Mouse (Mus musculus) hindbrain, postnatal 0 days (tissue): ENCODE measurements around the gene Pom121. TPM values are rescaled to one million over a fixed set of nuclear protein-coding genes. Genes with fewer than 3 reads are reported as not detected.

Source experiments
- ATAC-seq: fragments of 200-750 bp; cut with Nextera tagmentation; 2 replicates; pipeline ENCODE4 v1.8.0; 2017; ENCODE audit warnings: mild to moderate bottlenecking, moderate TSS enrichment, moderate library complexity
- DNase-seq: peaks from one replicate; pipeline ENCODE4 v3.0.0-alpha.2; 2015; ENCODE audit warnings: low spot score
- H3K27ac ChIP-seq: fragments of 300-500 bp; sonication (generic); 2 replicates; pipeline ENCODE4 v1.5.1; 2014; ENCODE audit warnings: mild to moderate bottlenecking
- H3K27me3 ChIP-seq: fragments of 300-500 bp; sonication (generic); 2 replicates; pipeline ENCODE4 v1.6.1; 2014; ENCODE audit warnings: low read length, mixed read lengths; ENCODE audit not compliant: insufficient read depth
- H3K36me3 ChIP-seq: fragments of 300-500 bp; sonication (generic); 2 replicates; pipeline ENCODE4 v1.6.1; 2014; ENCODE audit warnings: low read length, mixed read lengths; ENCODE audit not compliant: insufficient read depth
- H3K4me1 ChIP-seq: fragments of 300-500 bp; sonication (generic); 2 replicates; pipeline ENCODE4 v1.6.1; 2014; ENCODE audit warnings: antibody characterized with exemption, low read length, mixed read lengths; ENCODE audit not compliant: insufficient read depth
- H3K4me2 ChIP-seq: fragments of 300-500 bp; sonication (generic); 2 replicates; pipeline ENCODE4 v1.6.1; 2014; ENCODE audit warnings: low read depth, mild to moderate bottlenecking, low read length, moderate library complexity, mixed read lengths
- H3K4me3 ChIP-seq: fragments of 300-500 bp; sonication (generic); 2 replicates; pipeline ENCODE4 v1.5.1; 2014; ENCODE audit warnings: low read length
- H3K9ac ChIP-seq: fragments of 300-500 bp; sonication (generic); replicated peaks from 2 replicates; pipeline ENCODE4 v1.6.1; 2014; ENCODE audit warnings: mild to moderate bottlenecking, low read length, moderate library complexity, mixed read lengths
- H3K9me3 ChIP-seq: fragments of 300-500 bp; sonication (generic); 2 replicates; pipeline ENCODE4 v1.6.1; 2016; ENCODE audit warnings: low read length, mixed read lengths
- CTCF ChIP-seq: IDR thresholded peaks from 2 replicates; pipeline ENCODE4 v1.5.1; 2016; ENCODE audit warnings: antibody characterized with exemption, control low read depth, low read depth
- WGBS: fragments of 180-500 bp; shearing (Covaris S2); extraction: QIAGEN DNeasy Blood & Tissue Kit; methylation state at CpG from one replicate; pipeline ENCODE4 v1.1.7; 2014; 5-methylcytosine and 5-hydroxymethylcytosine counted together
- microRNA-seq, 2 experiments: library from miRNA; unstranded; fragments of <30 nt; microRNA quantifications; one replicate each; pipeline ENCODE4; 2016
- polyA plus RNA-seq: library from polyadenylated mRNA; unstranded; fragments of >200 nt; fragmentation: Nextera tagmentation; extraction: Ambion mirVana; gene quantifications from 2 replicates; pipeline ENCODE4 v1.2.1, GENCODE M21; 2015
- total RNA-seq: library from RNA; depleted of rRNA; stranded (reverse); fragments of >200 nt; gene quantifications from 2 replicates; pipeline ENCODE4 v1.2.3, GENCODE M21; 2014; rRNA removed

The Pom121 gene
- total and polyA plus RNA-seq, 2 experiments from 2014 or later: 7.5 to 11.2 TPM

DNA sequence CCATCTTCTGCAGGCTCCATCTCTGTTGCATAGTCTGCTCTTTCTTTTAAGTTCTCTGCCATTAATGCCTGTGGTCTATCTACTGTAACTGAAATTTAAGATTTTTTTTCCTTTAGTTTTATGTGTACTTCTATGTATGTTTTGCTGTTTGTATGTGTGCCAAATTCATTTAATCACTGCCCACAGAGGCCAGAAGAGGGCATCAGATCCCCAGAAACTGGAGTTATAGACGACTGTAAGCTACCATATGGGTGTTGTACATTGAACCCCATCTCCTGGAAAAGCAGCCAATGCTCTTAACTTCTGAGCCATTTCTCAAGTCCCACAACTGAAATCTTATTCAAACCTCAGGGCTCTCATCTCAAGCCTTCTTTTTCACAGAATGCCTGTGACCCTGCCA lies 47.9 kb downstream of the Pom121 start:
- Histone ChIP-seq H3K9me3 (no peaks in the 10 kb centered on the region), H3K4me2 (no peak overlapping the region), H3K4me3 (no peak overlapping the region), H3K27ac (no peak overlapping the region), H3K36me3 (no peaks in the 10 kb centered on the region), H3K4me1 (no peaks in the 10 kb centered on the region), H3K27me3 (no peaks in the 10 kb centered on the region), H3K9ac (no peak overlapping the region)
- DNase-seq: peak; percentile 19
- 20% methylated on average over 1 of the region's 1 CpGs for WGBS
- TF ChIP-seq CTCF: peak; percentile 43
- no peak for ATAC-seq

DNA sequence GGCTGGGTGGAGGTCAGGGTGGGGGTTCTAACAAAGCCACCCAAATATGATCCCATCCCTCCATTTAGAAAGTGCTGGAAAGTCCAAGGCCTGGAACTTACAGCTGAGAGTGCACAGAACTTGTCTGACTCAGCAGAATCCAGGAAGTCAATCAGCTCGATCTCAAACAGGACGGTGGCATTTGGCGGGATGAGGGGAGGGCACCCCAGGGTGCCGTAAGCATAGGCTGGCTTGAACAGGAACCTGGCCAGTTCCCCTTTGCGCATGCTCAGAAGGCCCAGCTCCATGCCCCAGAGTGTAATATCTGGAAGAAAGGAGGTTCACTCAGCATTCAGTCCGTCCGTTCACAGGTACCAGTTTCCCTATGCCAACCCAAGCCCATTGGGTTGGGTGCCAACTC lies 48.4 kb downstream of the Pom121 start:
- 64% methylated on average over 7 of the region's 7 CpGs for WGBS
- no peak for TF ChIP-seq CTCF
- H3K36me3 ChIP-seq: no peaks in the 10 kb centered on the region

GRCm38 (mm10) chr5:135337575-135337974 lies 56.8 kb downstream of the Pom121 start:
- peak; percentile 60 for TF ChIP-seq CTCF

More for the DNA sequence above, 48.4 kb downstream of the Pom121 start:
- no peak for DNase-seq
- no peak overlapping the region for H3K4me3 ChIP-seq
- no peak overlapping the region for H3K9ac ChIP-seq
- H3K4me1 ChIP-seq: no peaks in the 10 kb centered on the region
- H3K27ac ChIP-seq: no peak overlapping the region
- H3K4me2 ChIP-seq: no peak overlapping the region
- no peak for ATAC-seq
- no peaks in the 10 kb centered on the region for H3K9me3 ChIP-seq
- H3K27me3 ChIP-seq: no peaks in the 10 kb centered on the region

GRCm38 (mm10) chr5:135331161-135331560 lies 63.2 kb downstream of the Pom121 start:
- Histone ChIP-seq H3K4me2 (no peak overlapping the region), H3K36me3 (no peaks in the 10 kb centered on the region), H3K9me3 (no peaks in the 10 kb centered on the region), H3K4me1 (no peaks in the 10 kb centered on the region), H3K9ac (no peak overlapping the region), H3K4me3 (no peak overlapping the region), H3K27ac (no peak overlapping the region), H3K27me3 (no peaks in the 10 kb centered on the region)
- TF ChIP-seq CTCF: no peak
- 88% methylated on average over 6 of the region's 6 CpGs for WGBS
- ATAC-seq (no peak), DNase-seq (no peak)

More at GRCm38 (mm10) chr5:135337575-135337974, 56.8 kb downstream of the Pom121 start:
- no peak overlapping the region for H3K27ac ChIP-seq
- H3K27me3 ChIP-seq: no peaks in the 10 kb centered on the region
- H3K9me3 ChIP-seq: no peaks in the 10 kb centered on the region
- no peak for DNase-seq
- H3K4me2 ChIP-seq: no peak overlapping the region
- no peak for ATAC-seq
- H3K36me3 ChIP-seq: no peaks in the 10 kb centered on the region
- 68% methylated on average over 3 of the region's 3 CpGs for WGBS
- no peak overlapping the region for H3K4me3 ChIP-seq
- no peaks in the 10 kb centered on the region for H3K4me1 ChIP-seq
- H3K9ac ChIP-seq: no peak overlapping the region

- TF ChIP-seq CTCF: no peak
- no peak overlapping the region for H3K9ac ChIP-seq
- H3K9me3 ChIP-seq: no peaks in the 10 kb centered on the region
- H3K27ac ChIP-seq: no peak overlapping the region
- H3K4me3 ChIP-seq: no peak overlapping the region
- DNase-seq (no peak), ATAC-seq (no peak)
- H3K4me2 ChIP-seq: no peak overlapping the region
- H3K27me3 ChIP-seq: no peaks in the 10 kb centered on the region
- no peaks in the 10 kb centered on the region for H3K36me3 ChIP-seq
- H3K4me1 ChIP-seq: no peaks in the 10 kb centered on the region
- WGBS: 83% methylated on average over 5 of the region's 5 CpGs
Measured at GRCm38 (mm10) chr5:135330201-135330600, 64.1 kb downstream of the Pom121 start.

- Histone ChIP-seq H3K4me3 (no peak overlapping the region), H3K27ac (no peak overlapping the region), H3K9ac (no peak overlapping the region), H3K36me3 (no peaks in the 10 kb centered on the region), H3K4me2 (no peak overlapping the region), H3K4me1 (no peaks in the 10 kb centered on the region), H3K9me3 (no peaks in the 10 kb centered on the region), H3K27me3 (no peaks in the 10 kb centered on the region)
- DNase-seq (no peak), ATAC-seq (no peak)
- TF ChIP-seq CTCF: no peak
- 83% methylated on average over 4 of the region's 4 CpGs for WGBS
Measured at GRCm38 (mm10) chr5:135329471-135329870, 64.9 kb downstream of the Pom121 start.

Small RNAs within 50 kb of the gene (microRNA-seq; reads per million reads assigned to microRNA genes)
- 0.71 to 1.8 reads per million in 2 experiments for gene Mir7033

Other genes with a start within 250 kb of the Pom121 start
- 36.9 and 43.7 TPM in 2 replicates for gene Tbl2, start 244.9 kb downstream of the Pom121 start, total RNA-seq
- gene Tbl2, start 244.9 kb downstream of the Pom121 start, polyA plus RNA-seq: 10.7 and 12.3 TPM in 2 replicates
- 13.7 and 18.5 TPM in 2 replicates for gene Bcl7b, start 226.3 kb downstream of the Pom121 start, total RNA-seq
- gene Bcl7b, start 226.3 kb downstream of the Pom121 start, polyA plus RNA-seq: 32.5 and 36.4 TPM in 2 replicates
- gene Baz1b, start 207.3 kb downstream of the Pom121 start, total RNA-seq: 35.5 and 42.9 TPM in 2 replicates
- 15.8 and 16.7 TPM in 2 replicates for gene Baz1b, start 207.3 kb downstream of the Pom121 start, polyA plus RNA-seq
- 35.1 and 49.8 TPM in 2 replicates for gene Fzd9, start 143.3 kb downstream of the Pom121 start, total RNA-seq
- 18.0 TPM in 2 replicates for gene Fzd9, start 143.3 kb downstream of the Pom121 start, polyA plus RNA-seq
- not detected in 2 replicates for gene Fkbp6, start 44.5 kb downstream of the Pom121 start, total RNA-seq
- 0.14 and 0.29 TPM in 2 replicates for gene Fkbp6, start 44.5 kb downstream of the Pom121 start, polyA plus RNA-seq
- not detected in 2 replicates for gene Trim50, start 41.3 kb downstream of the Pom121 start, total RNA-seq
- gene Trim50, start 41.3 kb downstream of the Pom121 start, polyA plus RNA-seq: 0.08 TPM in 1 of 2 replicates, not detected in the other
- 17.8 and 22.7 TPM in 2 replicates for gene Nsun5, start 24.6 kb downstream of the Pom121 start, total RNA-seq
- gene Nsun5, start 24.6 kb downstream of the Pom121 start, polyA plus RNA-seq: 18.1 and 19.1 TPM in 2 replicates
- gene Hip1, start 150.6 kb upstream of the Pom121 start, total RNA-seq: 103 and 110 TPM in 2 replicates
- 26.9 and 28.3 TPM in 2 replicates for gene Hip1, start 150.6 kb upstream of the Pom121 start, polyA plus RNA-seq
- gene Ccl26, start 169.0 kb upstream of the Pom121 start, total RNA-seq: not detected in 2 replicates
- gene Ccl26, start 169.0 kb upstream of the Pom121 start, polyA plus RNA-seq: not detected in 2 replicates
- 0.26 TPM in 1 of 2 replicates, not detected in the other for gene Ccl24, start 178.5 kb upstream of the Pom121 start, total RNA-seq
- gene Ccl24, start 178.5 kb upstream of the Pom121 start, polyA plus RNA-seq: 1.9 and 2.5 TPM in 2 replicates
- 29.1 and 34.2 TPM in 2 replicates for gene Rhbdd2, start 238.1 kb upstream of the Pom121 start, total RNA-seq
- 127 and 130 TPM in 2 replicates for gene Rhbdd2, start 238.1 kb upstream of the Pom121 start, polyA plus RNA-seq